Mouse (Mus musculus) olfactory bulb, adult 2 months (tissue): ENCODE results near the gene Fblim1.
A peak's percentile ranks its signal among the peaks of the same experiment; 100 is the strongest.

Experiments
- CTCF ChIP-seq: fragments of 200-500 bp; IDR thresholded peaks from 2 replicates; pipeline ENCODE4 v1.5.1; 2012; ENCODE audit warnings: low read depth, mild to moderate bottlenecking, low read length, moderate library complexity; ENCODE audit not compliant: insufficient read depth
- POLR2A ChIP-seq: fragments of 200-500 bp; IDR thresholded peaks from 2 replicates; pipeline ENCODE4 v1.6.1; 2012; ENCODE audit warnings: mild to moderate bottlenecking, low read depth, low read length, moderate library complexity; ENCODE audit not compliant: insufficient read depth

GRCm38 (mm10) chr4:141545743-141546333, 60.1 kb downstream of the Fblim1 start:
- TF ChIP-seq CTCF (no peak), POLR2A (peak; percentile 92)
